Mouse (Mus musculus): ENCODE data around the gene Leo1. TPM values are rescaled to one million over a fixed set of nuclear protein-coding genes. Genes with fewer than 3 reads are reported as not detected.
A peak's percentile ranks its signal among the peaks of the same experiment; 100 is the strongest.

Leo1 gene
- polyA plus RNA-seq, 1 experiment from 2014 or later: 12.7 TPM

GRCm38 (mm10) chr9:75409031-75409851, 32.1 kb upstream of the Leo1 start:
- H3K36me3 ChIP-seq (replicated peaks): no peaks in the 10 kb centered on the region
- no peaks in the 10 kb centered on the region for H3K27me3 ChIP-seq
- H3K4me2 ChIP-seq: peak overlapping the region; percentile 85
- ATAC-seq (ENCODE audit: insufficient read depth): peak; percentile 75
- H3K4me3 ChIP-seq (replicated peaks): peak overlapping the region; percentile 92
- peaks cover 51% of the 10 kb centered on the region for H3K4me1 ChIP-seq (replicated peaks)
- H3K9me3 ChIP-seq (replicated peaks): no peaks in the 10 kb centered on the region
- WGBS (ENCODE audit: insufficient replicate concordance): 1% methylated on average over 85 of the region's 90 CpGs
- peak overlapping the region; percentile 84 for H3K9ac ChIP-seq
- H3K27ac ChIP-seq (replicated peaks): peak overlapping the region; percentile 96

- Histone ChIP-seq H3K27ac (replicated peaks) (peak within 1 kb of the TSS; percentile 96), H3K4me3 (replicated peaks) (peak within 1 kb of the TSS; percentile 92), H3K36me3 (replicated peaks) (no peaks in the 10 kb centered on the region), H3K9me3 (replicated peaks) (no peaks in the 10 kb centered on the region), H3K4me1 (replicated peaks) (peaks cover 45% of the 10 kb centered on the region), H3K9ac (peak within 1 kb of the TSS; percentile 84), H3K27me3 (no peaks in the 10 kb centered on the region), H3K4me2 (peak within 1 kb of the TSS; percentile 85)
- under 1% methylated on average over 58 of the region's 58 CpGs for WGBS (ENCODE audit: insufficient replicate concordance)
- peak; percentile 88 for ATAC-seq (ENCODE audit: insufficient read depth)
Observed at GRCm38 (mm10) chr9:75409852-75410378, 31.4 kb upstream of the Leo1 start, which contains the start of gene Mapk6. Mapk6 (minus strand) TSS chr9:75410005.

GRCm38 (mm10) chr9:75410868-75411487, 30.3 kb upstream of the Leo1 start:
- Histone ChIP-seq H3K9ac (no peak overlapping the region), H3K4me3 (replicated peaks) (peak overlapping the region; percentile 92; the same call in 1 of the 2 replicates)

GRCm38 (mm10) chr9:75411584-75411983, 29.7 kb upstream of the Leo1 start:
- no peak overlapping the region for H3K27ac ChIP-seq (replicated peaks)
- 19% methylated on average over 9 of the region's 9 CpGs for whole genome bisulfite sequencing (ENCODE audit: insufficient replicate concordance)
- H3K9me3 ChIP-seq (replicated peaks): no peaks in the 10 kb centered on the region
- no peak overlapping the region for H3K4me2 ChIP-seq
- no peaks in the 10 kb centered on the region for H3K36me3 ChIP-seq (replicated peaks)
- H3K27me3 ChIP-seq: no peaks in the 10 kb centered on the region
- no peak for ATAC-seq (ENCODE audit: insufficient read depth)
- H3K9ac ChIP-seq: no peak overlapping the region
- no peak overlapping the region for H3K4me3 ChIP-seq (replicated peaks)
- H3K4me1 ChIP-seq (replicated peaks): peaks cover 40% of the 10 kb centered on the region

More at GRCm38 (mm10) chr9:75410868-75411487, 30.3 kb upstream of the Leo1 start:
- ATAC-seq (ENCODE audit: insufficient read depth): no peak
- 37% methylated on average over 6 of the region's 6 CpGs for WGBS (ENCODE audit: insufficient replicate concordance)
- Histone ChIP-seq H3K4me1 (replicated peaks) (peaks cover 40% of the 10 kb centered on the region), H3K27ac (replicated peaks) (0 out of 2 replicates have a peak overlapping the region, but pooled peaks have one; percentile 96), H3K9me3 (replicated peaks) (no peaks in the 10 kb centered on the region), H3K27me3 (no peaks in the 10 kb centered on the region), H3K4me2 (peak overlapping the region; percentile 85; the same call in 1 of the 2 replicates), H3K36me3 (replicated peaks) (no peaks in the 10 kb centered on the region)

GRCm38 (mm10) chr9:75413206-75413605, 28.1 kb upstream of the Leo1 start:
- no peaks in the 10 kb centered on the region for H3K27me3 ChIP-seq
- H3K36me3 ChIP-seq (replicated peaks): no peaks in the 10 kb centered on the region
- H3K9ac ChIP-seq: no peak overlapping the region
- peaks cover 33% of the 10 kb centered on the region for H3K4me1 ChIP-seq (replicated peaks)
- no peak overlapping the region for H3K4me2 ChIP-seq
- ATAC-seq (ENCODE audit: insufficient read depth): no peak
- no peaks in the 10 kb centered on the region for H3K9me3 ChIP-seq (replicated peaks)
- WGBS (ENCODE audit: insufficient replicate concordance): 62% methylated on average over 5 of the region's 5 CpGs
- no peak overlapping the region for H3K27ac ChIP-seq (replicated peaks)
- H3K4me3 ChIP-seq (replicated peaks): no peak overlapping the region

- Histone ChIP-seq H3K36me3 (replicated peaks) (no peaks in the 10 kb centered on the region), H3K9ac (no peak overlapping the region), H3K4me3 (replicated peaks) (no peak overlapping the region), H3K4me2 (no peak overlapping the region), H3K4me1 (replicated peaks) (peaks cover 23% of the 10 kb centered on the region), H3K27me3 (no peaks in the 10 kb centered on the region), H3K9me3 (replicated peaks) (no peaks in the 10 kb centered on the region), H3K27ac (replicated peaks) (no peak overlapping the region)
- 12% methylated on average over 5 of the region's 5 CpGs for WGBS (ENCODE audit: insufficient replicate concordance)
- no peak for ATAC-seq (ENCODE audit: insufficient read depth)
Observed at GRCm38 (mm10) chr9:75414204-75414603, 27.1 kb upstream of the Leo1 start.

- H3K36me3 ChIP-seq (replicated peaks): no peaks in the 10 kb centered on the region
- no peaks in the 10 kb centered on the region for H3K9me3 ChIP-seq (replicated peaks)
- no peaks in the 10 kb centered on the region for H3K27me3 ChIP-seq
- H3K4me1 ChIP-seq (replicated peaks): no peaks in the 10 kb centered on the region
- ATAC-seq (ENCODE audit: insufficient read depth): no peak
- no peak overlapping the region for H3K27ac ChIP-seq (replicated peaks)
- H3K9ac ChIP-seq: no peak overlapping the region
- 60% methylated on average over 3 of the region's 3 CpGs for WGBS (ENCODE audit: insufficient replicate concordance)
- no peak overlapping the region for H3K4me3 ChIP-seq (replicated peaks)
- no peak overlapping the region for H3K4me2 ChIP-seq
Observed at GRCm38 (mm10) chr9:75422251-75422691, 19.1 kb upstream of the Leo1 start.

GRCm38 (mm10) chr9:75423683-75424082, 17.6 kb upstream of the Leo1 start:
- Histone ChIP-seq H3K27me3 (no peaks in the 10 kb centered on the region), H3K4me1 (replicated peaks) (no peaks in the 10 kb centered on the region), H3K9ac (no peak overlapping the region), H3K4me2 (no peak overlapping the region), H3K27ac (replicated peaks) (no peak overlapping the region), H3K9me3 (replicated peaks) (no peaks in the 10 kb centered on the region), H3K4me3 (replicated peaks) (no peak overlapping the region), H3K36me3 (replicated peaks) (no peaks in the 10 kb centered on the region)
- no peak for ATAC-seq (ENCODE audit: insufficient read depth)
- 44% methylated on average over 5 of the region's 5 CpGs for WGBS (ENCODE audit: insufficient replicate concordance)

- no peak for ATAC-seq (ENCODE audit: insufficient read depth)
- Histone ChIP-seq H3K4me1 (replicated peaks) (no peaks in the 10 kb centered on the region), H3K9ac (no peak overlapping the region), H3K9me3 (replicated peaks) (no peaks in the 10 kb centered on the region), H3K4me3 (replicated peaks) (no peak overlapping the region), H3K36me3 (replicated peaks) (no peaks in the 10 kb centered on the region), H3K4me2 (no peak overlapping the region), H3K27me3 (no peaks in the 10 kb centered on the region), H3K27ac (replicated peaks) (no peak overlapping the region)
- WGBS (ENCODE audit: insufficient replicate concordance): 62% methylated on average over 6 of the region's 6 CpGs
Observed at GRCm38 (mm10) chr9:75424358-75425150, 16.8 kb upstream of the Leo1 start.

- Histone ChIP-seq H3K27me3 (no peaks in the 10 kb centered on the region), H3K9ac (no peak overlapping the region), H3K27ac (replicated peaks) (no peak overlapping the region), H3K9me3 (replicated peaks) (no peaks in the 10 kb centered on the region), H3K4me1 (replicated peaks) (0 out of 2 replicates have a peak, but pooled peaks cover 4% of the 10 kb centered on the region), H3K4me2 (no peak overlapping the region), H3K4me3 (replicated peaks) (no peak overlapping the region), H3K36me3 (replicated peaks) (no peaks in the 10 kb centered on the region)
- WGBS (ENCODE audit: insufficient replicate concordance): 64% methylated on average over 7 of the region's 7 CpGs
- ATAC-seq (ENCODE audit: insufficient read depth): no peak
Observed at GRCm38 (mm10) chr9:75425796-75426391, 15.4 kb upstream of the Leo1 start.
